Mouse (Mus musculus) MEL (cell line): ENCODE results near the gene Wdr59. TPM values are rescaled to one million over a fixed set of nuclear protein-coding genes. Genes with fewer than 3 reads are reported as not detected.

Experiments
- DNase-seq: peaks from one replicate; pipeline ENCODE4 v3.0.0; 2011; ENCODE audit warnings: low read depth, low spot score
- H3K27ac ChIP-seq: 2 replicates; pipeline ENCODE4 v1.5.1; 2012; ENCODE audit warnings: low read depth, mild to moderate bottlenecking, control low read depth, low read length, moderate library complexity; ENCODE audit not compliant: control insufficient read depth
- H3K27me3 ChIP-seq, 2 experiments: fragments of 150-350 bp in 1 of 2; sonication (generic) in 1 of 2; 2 replicates each; pipeline ENCODE4 v1.6.1; 2012; ENCODE audit warnings: low read length in 2 of 2, mild to moderate bottlenecking in 2 of 2, improper control_type of control experiment in 1 of 2, moderate library complexity in 1 of 2; ENCODE audit not compliant: insufficient read depth in 2 of 2, control insufficient read depth in 1 of 2
- H3K36me3 ChIP-seq, 2 experiments: 2 replicates each; pipeline ENCODE4 v1.6.1; 2012 to 2014; ENCODE audit warnings: low read length in 2 of 2, improper control_type of control experiment in 1 of 2, inconsistent platforms in 1 of 2, mild to moderate bottlenecking in 1 of 2; ENCODE audit not compliant: insufficient read depth in 2 of 2, control insufficient read depth in 1 of 2
- H3K4me1 ChIP-seq, 2 experiments: fragments of 150-350 bp in 1 of 2; sonication (generic) in 1 of 2; 2 replicates each; pipeline ENCODE4 v1.6.1; 2012; ENCODE audit warnings: low read length in 2 of 2, improper control_type of control experiment in 1 of 2, mild to moderate bottlenecking in 1 of 2; ENCODE audit not compliant: insufficient read depth in 2 of 2, control insufficient read depth in 1 of 2
- H3K4me3 ChIP-seq, 2 experiments: fragments of 150-350 bp in 1 of 2; sonication (generic) in 1 of 2; 2 replicates each; pipeline ENCODE4 v1.5.1; 2012; ENCODE audit warnings: low read depth in 2 of 2, low read length in 2 of 2, mild to moderate bottlenecking in 2 of 2, moderate library complexity in 2 of 2, control low read depth in 1 of 2, improper control_type of control experiment in 1 of 2; ENCODE audit not compliant: control insufficient read depth in 1 of 2, insufficient read depth in 1 of 2
- H3K79me2 ChIP-seq: 2 replicates; pipeline ENCODE4 v1.6.1; 2012; ENCODE audit warnings: mild to moderate bottlenecking, low read length, moderate library complexity; ENCODE audit not compliant: control insufficient read depth, poor library complexity, insufficient read depth
- H3K9ac ChIP-seq: 2 replicates; pipeline ENCODE4 v1.6.1; 2012; ENCODE audit warnings: low read depth, mild to moderate bottlenecking, control low read depth, low read length, moderate library complexity; ENCODE audit not compliant: control insufficient read depth, poor library complexity, severe bottlenecking
- H3K9me3 ChIP-seq: fragments of 150-350 bp; sonication (generic); replicated peaks from 2 replicates; pipeline ENCODE4 v1.6.1; 2012; ENCODE audit warnings: mild to moderate bottlenecking, low read length, improper control_type of control experiment, moderate library complexity; ENCODE audit not compliant: insufficient read depth
- BHLHE40 ChIP-seq: IDR thresholded peaks from 2 replicates; pipeline ENCODE4 v1.6.1; 2012; ENCODE audit warnings: low read depth, mild to moderate bottlenecking, inconsistent platforms, low read length, improper control_type of control experiment, borderline replicate concordance
- CHD1 ChIP-seq: IDR thresholded peaks from 2 replicates; pipeline ENCODE4 v1.6.1; 2012; ENCODE audit warnings: low read depth, mild to moderate bottlenecking, inconsistent platforms, low read length, improper control_type of control experiment
- CHD2 ChIP-seq: IDR thresholded peaks from 2 replicates; pipeline ENCODE4 v1.6.1; 2011; ENCODE audit warnings: low read length, improper control_type of control experiment
- ELF1 ChIP-seq: IDR thresholded peaks from 2 replicates; pipeline ENCODE4 v1.6.1; 2014; ENCODE audit warnings: low read depth, mild to moderate bottlenecking, inconsistent platforms, low read length, improper control_type of control experiment, moderate library complexity
- EP300 ChIP-seq, 2 experiments: IDR thresholded peaks; 2 replicates each; pipeline ENCODE4 v1.6.1; 2011; ENCODE audit warnings: improper control_type of control experiment in 2 of 2, low read length in 2 of 2, low read depth in 1 of 2, mild to moderate bottlenecking in 1 of 2
- ETS1 ChIP-seq: IDR thresholded peaks from 2 replicates; pipeline ENCODE4 v1.6.1; 2012; ENCODE audit warnings: low read depth, mild to moderate bottlenecking, inconsistent platforms, low read length, improper control_type of control experiment, moderate library complexity
- GABPA ChIP-seq: IDR thresholded peaks from 2 replicates; pipeline ENCODE4 v1.6.1; 2012; ENCODE audit warnings: low read depth, mild to moderate bottlenecking, inconsistent platforms, low read length, improper control_type of control experiment, moderate library complexity
- GATA1 ChIP-seq: IDR thresholded peaks from 2 replicates; pipeline ENCODE4 v1.6.1; 2011; ENCODE audit warnings: low read depth, low read length, improper control_type of control experiment
- HCFC1 ChIP-seq: IDR thresholded peaks from 2 replicates; pipeline ENCODE4 v1.6.1; 2012; ENCODE audit warnings: low read depth, mild to moderate bottlenecking, inconsistent platforms, low read length, improper control_type of control experiment, moderate library complexity
- JUND ChIP-seq: IDR thresholded peaks from 2 replicates; pipeline ENCODE4 v1.6.1; 2011; ENCODE audit warnings: low read depth, mild to moderate bottlenecking, improper control_type of control experiment, low read length
- MAFK ChIP-seq: IDR thresholded peaks from 2 replicates; pipeline ENCODE4 v1.6.1; 2011; ENCODE audit warnings: low read depth, mild to moderate bottlenecking, low read length, improper control_type of control experiment, borderline replicate concordance
- MAX ChIP-seq: IDR thresholded peaks from 2 replicates; pipeline ENCODE4 v1.6.1; 2011; ENCODE audit warnings: low read length, improper control_type of control experiment
- MAZ ChIP-seq: IDR thresholded peaks from 2 replicates; pipeline ENCODE4 v1.6.1; 2012; ENCODE audit warnings: low read depth, mild to moderate bottlenecking, inconsistent platforms, low read length, improper control_type of control experiment
- MEF2A ChIP-seq: IDR thresholded peaks from 2 replicates; pipeline ENCODE4 v1.6.1; 2014; ENCODE audit warnings: low read depth, mild to moderate bottlenecking, inconsistent platforms, low read length, improper control_type of control experiment; ENCODE audit not compliant: poor library complexity, insufficient replicate concordance, severe bottlenecking; ENCODE audit errors: extremely low read depth
- MXI1 ChIP-seq: IDR thresholded peaks from 2 replicates; pipeline ENCODE4 v1.6.1; 2011; ENCODE audit warnings: mild to moderate bottlenecking, low read depth, low read length, improper control_type of control experiment
- MYB ChIP-seq: IDR thresholded peaks from 2 replicates; pipeline ENCODE4 v1.6.1; 2011; ENCODE audit warnings: mild to moderate bottlenecking, low read depth, low read length, improper control_type of control experiment
- MYC ChIP-seq: IDR thresholded peaks from 2 replicates; pipeline ENCODE4 v1.6.1; 2011; ENCODE audit warnings: low read depth, mild to moderate bottlenecking, low read length, improper control_type of control experiment, moderate library complexity
- NELFE ChIP-seq: IDR thresholded peaks from 2 replicates; pipeline ENCODE4 v1.6.1; 2011; ENCODE audit warnings: low read depth, low read length, improper control_type of control experiment
- NRF1 ChIP-seq: IDR thresholded peaks from 2 replicates; pipeline ENCODE4 v1.6.1; 2014; ENCODE audit warnings: low read depth, mild to moderate bottlenecking, inconsistent platforms, low read length, improper control_type of control experiment, moderate library complexity; ENCODE audit not compliant: poor library complexity, insufficient read depth, severe bottlenecking
- POLR2AphosphoS2 ChIP-seq: IDR thresholded peaks from 2 replicates; pipeline ENCODE4 v1.6.1; 2011; ENCODE audit warnings: low read length, improper control_type of control experiment
- POLR2AphosphoS5 ChIP-seq: IDR thresholded peaks from 2 replicates; pipeline ENCODE4 v1.6.1; 2012; ENCODE audit warnings: low read depth, borderline replicate concordance, mild to moderate bottlenecking, inconsistent platforms, low read length, moderate library complexity, mixed read lengths
- RCOR1 ChIP-seq: IDR thresholded peaks from 2 replicates; pipeline ENCODE4 v1.6.1; 2012; ENCODE audit warnings: low read depth, mild to moderate bottlenecking, inconsistent platforms, low read length, improper control_type of control experiment
- SIN3A ChIP-seq: IDR thresholded peaks from 2 replicates; pipeline ENCODE4 v1.6.1; 2012; ENCODE audit warnings: low read length, improper control_type of control experiment, inconsistent platforms
- SMC3 ChIP-seq: IDR thresholded peaks from 2 replicates; pipeline ENCODE4 v1.6.1; 2011; ENCODE audit warnings: low read depth, low read length, improper control_type of control experiment
- TAL1 ChIP-seq: IDR thresholded peaks from 2 replicates; pipeline ENCODE4 v1.6.1; 2012; ENCODE audit warnings: mild to moderate bottlenecking, inconsistent platforms, low read length, moderate library complexity, mixed read lengths
- USF1 ChIP-seq: IDR thresholded peaks from 2 replicates; pipeline ENCODE4 v1.6.1; 2014; ENCODE audit warnings: low read depth, mild to moderate bottlenecking, inconsistent platforms, low read length, improper control_type of control experiment, moderate library complexity
- USF2 ChIP-seq, 2 experiments: IDR thresholded peaks; 2 replicates each; pipeline ENCODE4 v1.6.1; 2011 to 2012; ENCODE audit warnings: improper control_type of control experiment in 2 of 2, low read length in 2 of 2, borderline replicate concordance in 1 of 2, inconsistent platforms in 1 of 2, low read depth in 1 of 2, mild to moderate bottlenecking in 1 of 2; ENCODE audit not compliant: insufficient read depth in 1 of 2
- ZMIZ1 ChIP-seq: IDR thresholded peaks from 2 replicates; pipeline ENCODE4 v1.6.1; 2012; ENCODE audit warnings: low read depth, mild to moderate bottlenecking, inconsistent platforms, low read length, improper control_type of control experiment, moderate library complexity
- ZNF384 ChIP-seq: IDR thresholded peaks from 2 replicates; pipeline ENCODE4 v1.6.1; 2012; ENCODE audit warnings: low read depth, mild to moderate bottlenecking, inconsistent platforms, low read length, improper control_type of control experiment
- polyA plus RNA-seq, 2 experiments: library from polyadenylated mRNA; stranded (reverse) in 1 of 2; unstranded in 1 of 2; fragments of >175 nt in 1 of 2; fragments of >200 nt in 1 of 2; gene quantifications; 2 replicates each; pipeline versions ENCODE4 v1.2.1 to v1.2.4; 2012; ENCODE audit warnings: low replicate concordance in 2 of 2, low read depth in 1 of 2; ENCODE audit not compliant: insufficient read length in 2 of 2, insufficient read depth in 1 of 2, missing spikeins in 1 of 2
- total RNA-seq: library from RNA; depleted of rRNA; stranded (reverse); fragments of 300-350 nt; gene quantifications from 2 replicates; pipeline ENCODE4 v1.2.3, GENCODE M21; 2012

Gene Wdr59
- total and polyA plus RNA-seq, 3 experiments: 6.5 to 16.6 TPM; not detected in 1

- no peak for TF ChIP-seq SIN3A
- TF ChIP-seq EP300 (IDR thresholded peaks at IDR 0.05; ENCODE audit: low read depth in 1 of 2, low read length in 2 of 2): no peak
- no peak for TF ChIP-seq HCFC1
- TF ChIP-seq MEF2A: no peak
- no peak for TF ChIP-seq NELFE
- no peak for TF ChIP-seq ZNF384
- TF ChIP-seq SMC3: no peak
- TF ChIP-seq MYC: no peak
- no peak for TF ChIP-seq JUND
- TF ChIP-seq MAZ: no peak
- no peak for TF ChIP-seq POLR2AphosphoS2
- no peak for TF ChIP-seq MAX
- TF ChIP-seq GABPA: no peak
- no peak for TF ChIP-seq ETS1
- no peak for TF ChIP-seq TAL1
- TF ChIP-seq RCOR1: no peak
- no peak for TF ChIP-seq CHD1
- no peak for TF ChIP-seq CHD2
- no peak for TF ChIP-seq NRF1
- no peak for TF ChIP-seq MYB
- no peaks in the 10 kb centered on the region; a peak in 1 of 4 replicates for H3K36me3 ChIP-seq
Measured at GRCm38 (mm10) chr8:111471526-111472081, 50.3 kb downstream of the Wdr59 start.

GRCm38 (mm10) chr8:111469013-111469412 is 52.9 kb downstream of the Wdr59 start:
- Histone ChIP-seq H3K4me1 (no peaks in the 10 kb centered on the region), H3K9me3 (no peaks in the 10 kb centered on the region), H3K9ac (no peak overlapping the region), H3K27ac (no peak overlapping the region), H3K36me3 (no peaks in the 10 kb centered on the region; a peak in 1 of 4 replicates), H3K79me2 (no peaks in the 10 kb centered on the region), H3K4me3 (no peak overlapping the region), H3K27me3 (no peaks in the 10 kb centered on the region)
- no peak for DNase-seq
- TF ChIP-seq MYB (no peak), POLR2AphosphoS5 (no peak), BHLHE40 (no peak), USF1 (no peak), MEF2A (no peak), ELF1 (no peak), RCOR1 (no peak), MXI1 (no peak), NRF1 (no peak), ZMIZ1 (no peak), CHD1 (no peak), ETS1 (no peak), USF2 (IDR thresholded peaks at IDR 0.05; ENCODE audit: borderline replicate concordance in 1 of 2, insufficient read depth in 1 of 2, low read depth in 1 of 2, low read length in 2 of 2) (no peak), TAL1 (no peak), ZNF384 (no peak), MAX (no peak), MAFK (no peak), SMC3 (no peak), GATA1 (no peak), GABPA (no peak)

More at GRCm38 (mm10) chr8:111471526-111472081, 50.3 kb downstream of the Wdr59 start:
- no peak for DNase-seq
- Histone ChIP-seq H3K79me2 (no peaks in the 10 kb centered on the region), H3K27ac (no peak overlapping the region), H3K27me3 (no peaks in the 10 kb centered on the region), H3K9me3 (no peaks in the 10 kb centered on the region), H3K4me1 (no peaks in the 10 kb centered on the region), H3K9ac (no peak overlapping the region), H3K4me3 (no peak overlapping the region)
